Mouse (Mus musculus): ENCODE data around the gene Atp1a2. TPM values are rescaled to one million over a fixed set of nuclear protein-coding genes. Genes with fewer than 3 reads are reported as not detected.

Atp1a2 gene
- total RNA-seq, 4 experiments from 2014 or later: 613 to 678 (median 645) TPM

- DNase-seq (ENCODE audit: low spot score in 2 of 2): peak in 1 of 2 experiments; percentile 80
Observed at GRCm38 (mm10) chr1:172324725-172325124, 26.9 kb upstream of the Atp1a2 start.

DNA sequence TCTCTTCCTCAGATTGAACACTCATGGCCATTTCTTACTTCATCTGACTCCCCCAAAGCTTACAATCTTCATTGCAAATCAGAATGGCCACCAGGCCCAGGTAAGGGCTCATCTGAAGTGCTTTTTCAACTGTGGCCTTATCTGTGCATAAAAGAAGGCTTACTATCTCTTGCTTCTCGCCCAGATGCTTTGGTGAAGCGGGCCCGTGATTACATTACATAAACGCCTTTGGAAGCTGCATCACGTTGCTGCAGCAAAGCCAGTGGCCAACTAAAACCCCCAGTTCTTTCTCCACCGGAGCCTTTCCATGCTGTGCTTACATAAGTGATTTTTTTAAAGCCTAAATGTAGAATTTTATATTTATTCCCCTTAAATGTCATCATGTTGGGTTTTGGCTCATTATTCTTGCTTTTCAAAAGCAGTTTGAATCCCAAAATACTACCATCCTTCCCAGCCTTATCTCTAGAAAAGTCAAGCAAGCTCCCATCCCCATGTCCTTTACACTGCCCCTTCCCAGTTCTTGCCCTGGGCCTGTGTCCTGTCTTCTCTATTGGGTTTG lies 26.0 kb upstream of the Atp1a2 start:
- peak in 1 of 2 experiments; percentile 75 for DNase-seq (ENCODE audit: low spot score in 2 of 2)

DNA sequence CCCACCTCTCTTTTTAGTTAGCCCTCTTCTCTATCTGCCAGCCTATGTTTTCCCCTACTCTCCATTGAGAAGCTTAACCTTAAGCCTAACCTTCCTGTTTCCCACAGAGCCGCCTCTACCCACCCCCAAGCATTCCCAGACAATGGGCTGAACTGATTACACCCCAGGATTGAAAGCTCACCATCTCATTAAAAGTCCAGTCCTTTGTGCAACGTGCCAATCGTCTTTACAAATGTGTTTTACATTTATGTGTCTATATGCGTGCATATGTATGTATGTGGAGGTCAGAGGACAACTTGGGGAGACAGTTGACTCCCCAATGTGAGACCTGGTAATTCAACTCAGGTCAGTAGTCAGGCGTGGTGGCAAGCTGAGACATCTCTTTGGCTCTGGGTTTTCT lies 25.4 kb upstream of the Atp1a2 start:
- no peak for DNase-seq (ENCODE audit: low spot score in 2 of 2)

GRCm38 (mm10) chr1:172322725-172323124 lies 24.9 kb upstream of the Atp1a2 start:
- DNase-seq (ENCODE audit: low spot score in 2 of 2): no peak

- DNase-seq (ENCODE audit: low spot score in 2 of 2): peak in 1 of 2 experiments; percentile 44
Observed at GRCm38 (mm10) chr1:172319921-172320411, 22.1 kb upstream of the Atp1a2 start.

DNA sequence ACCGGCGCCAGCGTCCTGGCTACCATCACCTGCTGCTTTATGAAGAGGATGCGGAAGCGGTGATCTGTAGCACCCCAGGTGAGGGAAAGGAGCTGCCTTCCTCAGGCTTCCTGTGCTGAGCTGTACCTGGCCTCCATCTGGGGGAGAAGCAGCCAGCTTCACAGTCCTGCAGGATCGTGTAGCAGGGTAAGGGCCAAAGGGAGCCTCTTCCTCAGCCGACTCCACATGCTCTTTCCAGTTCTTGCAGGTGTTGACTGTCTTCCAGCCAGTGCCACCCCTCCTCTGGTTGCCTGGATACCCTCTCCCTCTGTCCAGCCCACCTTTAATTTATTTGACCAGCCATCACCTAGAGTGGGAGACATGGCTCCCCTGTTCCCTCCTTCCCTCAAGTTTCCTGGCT lies 21.5 kb upstream of the Atp1a2 start:
- DNase-seq (ENCODE audit: low spot score in 2 of 2): peak in 1 of 2 experiments; percentile 37

GRCm38 (mm10) chr1:172318424-172319035 lies 20.7 kb upstream of the Atp1a2 start:
- DNase-seq (ENCODE audit: low spot score in 2 of 2): peak in 1 of 2 experiments; percentile 36

GRCm38 (mm10) chr1:172317946-172318345 lies 20.1 kb upstream of the Atp1a2 start:
- DNase-seq (ENCODE audit: low spot score in 2 of 2): no peak

GRCm38 (mm10) chr1:172317431-172317830 lies 19.6 kb upstream of the Atp1a2 start:
- DNase-seq (ENCODE audit: low spot score in 2 of 2): no peak

DNA sequence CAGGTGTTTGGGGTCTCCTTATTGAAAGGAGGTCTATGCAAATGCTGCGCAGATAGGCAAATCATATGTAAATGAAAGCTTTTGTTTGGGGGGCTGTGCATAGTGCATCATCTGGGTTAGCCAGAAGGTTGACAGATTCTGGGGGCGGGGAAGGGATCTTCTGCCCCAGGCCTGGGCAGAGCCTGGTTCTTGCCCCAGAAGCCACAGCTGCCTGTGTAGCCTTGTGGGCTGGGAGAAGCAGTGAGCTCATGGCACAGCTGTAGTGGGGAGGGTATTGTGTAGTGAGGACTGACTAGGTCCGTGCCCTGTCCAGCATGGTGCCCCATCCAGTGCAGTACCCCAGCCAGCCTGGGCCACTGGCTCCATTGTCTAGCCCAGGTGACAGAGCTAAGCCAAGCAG lies 17.0 kb upstream of the Atp1a2 start:
- no peak for DNase-seq (ENCODE audit: low spot score in 2 of 2)

GRCm38 (mm10) chr1:172313613-172314411 lies 15.9 kb upstream of the Atp1a2 start:
- DNase-seq (ENCODE audit: low spot score in 2 of 2): peak in 1 of 2 experiments; percentile 44

DNA sequence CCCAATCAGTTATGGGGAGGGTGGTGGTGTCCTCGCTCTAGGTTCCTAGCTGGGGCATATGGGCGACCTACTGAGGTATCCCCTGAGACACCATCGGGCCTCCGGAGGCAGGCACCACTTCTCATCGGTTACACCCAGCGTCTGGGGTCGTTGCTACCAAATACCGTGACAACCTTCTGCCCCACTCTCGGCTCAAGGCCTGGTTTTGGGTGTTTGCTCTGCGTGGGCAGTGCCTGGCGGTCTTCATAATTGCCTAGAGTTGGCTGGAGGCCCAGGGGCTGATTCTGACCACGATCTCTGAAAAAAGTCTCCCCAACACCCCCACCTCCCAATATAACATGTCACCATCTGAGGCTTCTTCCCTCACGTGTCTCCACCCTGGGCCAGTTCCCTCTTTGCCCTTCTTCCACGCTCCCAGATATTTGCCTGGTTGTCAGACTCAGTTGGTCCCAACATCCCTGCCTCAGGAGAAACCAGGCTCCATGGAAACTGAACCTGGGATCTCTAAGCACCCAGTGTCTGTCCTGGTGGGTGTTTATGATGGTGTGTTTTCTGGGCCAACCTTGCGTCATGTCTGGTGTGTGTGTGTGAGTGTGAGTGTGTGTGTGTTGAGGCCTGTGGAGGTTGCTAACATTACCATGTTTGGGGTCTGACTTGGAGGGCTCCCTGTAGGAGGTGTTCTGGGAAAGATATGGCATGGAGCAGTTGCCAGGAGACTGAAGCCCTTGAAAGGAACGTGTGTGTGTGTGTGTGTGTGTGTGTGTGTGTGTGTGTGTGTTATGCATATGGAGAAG lies 15.1 kb upstream of the Atp1a2 start:
- DNase-seq (ENCODE audit: low spot score in 2 of 2): peak; percentile 76 to 81

DNA sequence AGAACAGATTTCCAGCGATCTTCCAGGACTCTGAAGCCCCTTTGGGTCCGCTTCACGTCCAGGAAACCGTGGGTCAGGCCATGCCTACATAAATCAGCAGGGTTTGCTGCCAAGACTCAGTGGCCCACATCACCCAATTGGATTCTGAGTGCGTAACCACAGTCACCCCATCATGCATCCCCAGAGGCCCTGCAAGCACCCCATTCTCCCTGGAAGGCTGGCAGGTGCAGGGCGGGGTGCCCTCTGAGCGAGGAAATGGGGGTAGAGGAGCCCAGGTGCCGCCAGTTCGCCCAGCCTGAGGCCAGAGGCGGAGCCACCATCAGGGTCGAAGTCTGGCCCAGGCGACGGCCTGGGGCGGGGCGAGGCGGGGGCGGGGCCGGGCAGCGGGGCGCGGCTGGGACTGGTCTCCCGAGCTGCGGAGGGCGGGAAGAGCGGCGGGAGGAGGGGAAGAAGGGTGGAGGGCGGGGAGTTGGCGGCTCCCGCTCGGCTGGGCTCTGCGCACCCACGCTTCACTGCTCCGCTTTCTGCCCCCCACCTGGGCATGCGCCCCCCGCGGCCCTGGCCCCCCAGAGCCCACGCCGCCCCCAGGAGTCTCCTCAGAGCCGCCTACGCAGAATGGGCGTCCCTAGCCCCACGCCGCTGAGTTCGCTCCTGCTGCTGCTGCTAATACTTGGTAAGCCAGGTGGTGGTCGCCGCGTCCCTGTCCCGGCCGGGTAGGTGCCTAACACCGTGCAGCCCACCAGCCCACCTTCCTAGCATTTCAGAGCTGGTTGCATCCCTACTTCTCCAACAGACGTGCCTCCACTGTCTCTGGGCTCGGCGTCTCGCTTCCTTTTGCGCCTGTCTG lies 14.3 kb upstream of the Atp1a2 start:
- DNase-seq (ENCODE audit: low spot score in 2 of 2): peak in 1 of 2 experiments; percentile 66

DNA sequence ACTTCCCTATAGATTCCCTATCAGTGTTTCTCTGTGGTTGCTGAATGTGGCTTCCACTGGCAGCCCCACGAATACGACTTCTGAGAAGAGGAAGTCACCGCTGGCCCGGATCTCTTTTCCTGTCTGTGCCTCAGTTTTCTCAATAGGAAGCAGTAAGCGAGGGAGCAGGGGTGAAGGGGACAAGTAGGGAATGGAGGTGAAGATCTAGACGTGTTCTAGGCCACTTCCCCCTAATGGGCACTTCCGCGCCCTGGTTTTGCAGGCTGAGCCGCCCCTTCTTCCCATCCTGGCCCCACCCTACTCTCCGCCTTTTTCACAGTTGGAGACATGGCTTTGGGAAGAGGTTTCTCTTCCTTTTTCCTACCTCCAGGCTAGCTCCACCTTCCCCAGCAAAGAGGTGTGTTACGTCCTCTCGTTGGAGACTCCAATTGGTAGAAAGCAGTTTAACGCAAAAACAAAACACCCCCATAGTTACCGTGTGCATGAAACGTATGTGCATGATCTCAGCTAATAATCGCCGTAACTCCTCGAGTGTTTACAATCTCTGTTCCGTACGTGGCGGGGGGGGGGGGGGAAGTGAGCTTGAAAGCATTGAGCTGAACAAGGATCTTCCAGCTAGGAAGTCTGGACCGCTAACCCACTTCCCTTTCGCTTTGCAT lies 13.5 kb upstream of the Atp1a2 start:
- peak in 1 of 2 experiments; percentile 61 for DNase-seq (ENCODE audit: low spot score in 2 of 2)

DNA sequence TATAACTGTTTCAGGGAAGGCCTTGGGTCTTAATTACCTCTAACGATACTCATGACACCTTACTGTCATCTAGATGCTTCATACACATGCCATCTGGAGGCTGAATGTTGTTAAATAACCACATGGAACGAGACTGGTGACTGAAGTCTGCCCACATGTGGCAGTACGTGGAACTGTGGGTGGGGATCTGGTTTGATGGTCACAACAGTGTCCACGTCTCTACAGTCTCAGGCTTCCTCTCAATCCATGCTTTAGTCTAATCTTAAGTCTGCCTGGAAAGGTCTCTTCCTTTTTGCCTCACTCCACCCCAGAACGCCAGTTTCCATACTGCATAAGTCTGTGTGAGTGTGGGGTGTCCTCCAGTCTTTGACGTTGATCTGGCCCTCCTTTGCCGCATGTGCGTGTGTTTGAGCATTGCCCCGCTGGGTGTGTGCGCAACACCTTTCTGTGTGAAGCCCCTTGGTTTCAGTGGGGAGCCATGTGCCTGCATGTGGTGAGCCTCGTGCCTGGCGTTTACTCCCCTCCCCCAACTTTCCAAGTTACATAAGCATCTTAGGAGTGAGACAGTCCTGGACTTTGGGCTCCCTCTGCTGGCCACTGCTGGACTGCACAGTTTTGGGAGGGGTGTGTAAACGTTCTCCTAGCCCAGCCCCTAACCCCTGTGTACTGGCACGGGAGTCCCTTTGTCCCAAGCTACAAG lies 12.0 kb upstream of the Atp1a2 start:
- peak; percentile 90 to 93 for DNase-seq (ENCODE audit: low spot score in 2 of 2)

GRCm38 (mm10) chr1:172308409-172308808 lies 10.5 kb upstream of the Atp1a2 start:
- no peak for DNase-seq (ENCODE audit: low spot score in 2 of 2)

DNA sequence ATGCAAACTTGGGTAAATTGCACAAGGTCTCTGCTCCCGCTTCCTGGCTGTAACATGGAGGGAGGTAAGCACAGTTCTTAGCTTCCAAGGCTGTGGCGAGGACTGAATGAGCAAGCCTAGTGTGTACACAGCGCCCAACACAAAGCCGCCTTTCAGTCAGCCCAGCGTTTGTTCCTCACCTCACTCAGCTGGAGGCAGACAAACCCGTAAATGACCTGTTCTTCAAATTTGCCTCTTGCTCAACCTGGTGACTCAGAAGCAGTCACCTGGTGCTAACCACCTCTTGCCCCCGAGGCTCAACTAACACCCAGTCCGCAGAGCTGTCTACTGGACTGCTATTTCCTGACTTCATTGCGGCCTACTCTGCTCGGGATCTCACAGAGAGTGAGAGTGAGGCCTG lies 10.1 kb upstream of the Atp1a2 start:
- no peak for DNase-seq (ENCODE audit: low spot score in 2 of 2)

GRCm38 (mm10) chr1:172306885-172307284 lies 9.0 kb upstream of the Atp1a2 start:
- no peak for DNase-seq (ENCODE audit: low spot score in 2 of 2)

GRCm38 (mm10) chr1:172306196-172306595 lies 8.3 kb upstream of the Atp1a2 start:
- no peak for DNase-seq (ENCODE audit: low spot score in 2 of 2)
